Mouse (Mus musculus): ENCODE data around the gene Ccl6. TPM values are rescaled to one million over a fixed set of nuclear protein-coding genes. Genes with fewer than 3 reads are reported as not detected.

Gene Ccl6
- polyA plus RNA-seq (2012; rRNA removed): 4.9 and 9.6 TPM in 2 replicates

DNA sequence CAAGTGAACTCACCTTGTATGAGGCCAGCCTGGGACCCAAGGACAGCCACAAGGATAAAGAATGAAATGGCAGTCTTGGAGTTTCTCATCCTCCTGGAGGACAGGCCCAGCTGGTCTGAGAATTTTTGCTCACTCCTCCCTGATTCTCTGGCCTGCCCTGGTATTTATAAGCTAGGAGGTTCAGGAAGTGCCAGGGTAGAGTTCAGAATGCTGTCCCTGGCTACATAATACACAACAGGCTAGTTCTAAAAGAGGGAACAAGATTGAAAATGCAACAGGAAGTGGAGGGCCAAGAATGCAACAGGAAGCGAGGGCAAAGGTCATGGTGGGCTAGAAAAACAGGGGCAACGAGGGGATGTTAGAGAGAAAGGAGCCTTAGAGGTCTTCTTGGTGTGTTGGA is at the start of gene Ccl6:
Gene Ccl6, minus strand, starts transcription at position 235 of the 400 bp plus-strand sequence.

DNA sequence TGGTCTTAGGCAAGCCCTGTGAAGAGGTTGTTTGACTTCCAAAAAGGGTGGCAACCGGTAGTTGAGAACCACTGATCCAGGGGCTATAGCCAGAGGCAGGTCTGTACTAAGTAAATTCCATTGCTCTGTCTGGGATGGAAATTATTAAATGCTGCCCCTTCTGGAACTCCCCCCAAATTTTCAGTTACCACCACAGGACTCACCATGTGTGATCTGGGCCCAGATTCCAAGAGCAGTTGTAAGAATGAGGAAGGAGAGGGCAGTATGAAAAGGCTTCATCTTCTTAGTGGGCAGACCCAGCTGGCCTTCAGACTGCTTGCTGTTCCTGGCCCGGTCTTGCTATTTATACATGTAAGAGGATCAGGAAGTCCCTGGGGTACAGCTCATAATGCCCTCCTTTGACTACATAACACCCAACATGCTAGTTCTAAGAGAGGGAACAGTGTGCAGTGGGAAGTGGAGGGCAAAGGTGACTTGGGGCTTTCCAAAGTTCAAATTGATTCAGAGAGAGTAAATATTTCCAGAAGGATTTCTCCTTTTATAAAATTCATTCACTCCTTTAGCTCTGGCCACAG is 14.6 kb downstream of the Ccl6 start, which contains the start of gene Ccl9:
Gene Ccl9, minus strand, starts transcription at position 451 of the 575 bp plus-strand sequence.

Other genes with a start within 250 kb of the Ccl6 start
- 0.78 and 1.0 TPM in 2 replicates for gene Rasl10b, start 183.9 kb downstream of the Ccl6 start, polyA plus RNA-seq (2012; rRNA removed)
- gene Gas2l2, start 163.6 kb downstream of the Ccl6 start, polyA plus RNA-seq (2012; rRNA removed): 0.13 TPM in 2 replicates
- 0.11 and 0.52 TPM in 2 replicates for gene 1700020L24Rik, start 155.4 kb downstream of the Ccl6 start, polyA plus RNA-seq (2012; rRNA removed)
- gene Mmp28, start 130.0 kb downstream of the Ccl6 start, polyA plus RNA-seq (2012; rRNA removed): 18.1 and 24.2 TPM in 2 replicates
- gene Taf15, start 120.0 kb downstream of the Ccl6 start, polyA plus RNA-seq (2012; rRNA removed): 0.61 and 1.8 TPM in 2 replicates
- gene Heatr9, start 70.9 kb downstream of the Ccl6 start, polyA plus RNA-seq (2012; rRNA removed): not detected in 2 replicates
- gene Ccl5, start 62.6 kb downstream of the Ccl6 start, polyA plus RNA-seq (2012; rRNA removed): 9.1 and 12.4 TPM in 2 replicates
- 0.47 and 0.59 TPM in 2 replicates for gene Ccl9, start 14.5 kb downstream of the Ccl6 start, polyA plus RNA-seq (2012; rRNA removed)
- not detected in 2 replicates for gene Rpl9-ps1, start 52.5 kb upstream of the Ccl6 start, polyA plus RNA-seq (2012; rRNA removed)
- 0.53 and 0.76 TPM in 2 replicates for gene Ccl3, start 56.3 kb upstream of the Ccl6 start, polyA plus RNA-seq (2012; rRNA removed)
- gene Ccl4, start 69.5 kb upstream of the Ccl6 start, polyA plus RNA-seq (2012; rRNA removed): 0.25 and 1.1 TPM in 2 replicates
- gene Wfdc17, start 110.9 kb upstream of the Ccl6 start, polyA plus RNA-seq (2012; rRNA removed): 0.70 TPM in 1 of 2 replicates, not detected in the other
- 0.89 TPM in 1 of 2 replicates, not detected in the other for gene Wfdc18, start 115.9 kb upstream of the Ccl6 start, polyA plus RNA-seq (2012; rRNA removed)
- gene Wfdc21, start 153.9 kb upstream of the Ccl6 start, polyA plus RNA-seq (2012; rRNA removed): 23.2 and 38.7 TPM in 2 replicates
- gene Heatr6, start 160.6 kb upstream of the Ccl6 start, polyA plus RNA-seq (2012; rRNA removed): 7.7 and 7.9 TPM in 2 replicates

All from stomach, adult 2 months (tissue).